Mouse (Mus musculus) ES-E14 (cell line): ENCODE measurements around the gene Fkbp6. TPM values are rescaled to one million over a fixed set of nuclear protein-coding genes. Genes with fewer than 3 reads are reported as not detected.

Experiments
- DNase-seq: peaks from one replicate; pipeline ENCODE4 v3.0.0-alpha.2; 2013; ENCODE audit warnings: low read depth, low spot score
- H3K27ac ChIP-seq: 2 replicates; pipeline ENCODE4 v1.5.1; 2012; ENCODE audit warnings: low read depth, mild to moderate bottlenecking, low read length, moderate library complexity, mixed read lengths; ENCODE audit not compliant: poor library complexity, insufficient read depth, severe bottlenecking
- H3K36me3 ChIP-seq: 2 replicates; pipeline ENCODE4 v1.6.1; 2012; ENCODE audit warnings: mild to moderate bottlenecking, low read length, moderate library complexity, mixed read lengths; ENCODE audit not compliant: control insufficient read depth, poor library complexity, insufficient read depth, severe bottlenecking
- H3K4me1 ChIP-seq, 2 experiments: fragments of 150-350 bp in 1 of 2; sonication (generic) in 1 of 2; 2 replicates each; pipeline ENCODE4 v1.6.1; 2012; ENCODE audit warnings: low read length in 2 of 2, mild to moderate bottlenecking in 1 of 2, mixed read lengths in 1 of 2; ENCODE audit not compliant: control insufficient read depth in 2 of 2, insufficient read depth in 2 of 2, poor library complexity in 1 of 2
- H3K4me3 ChIP-seq, 2 experiments: fragments of 150-350 bp in 1 of 2; sonication (generic) in 1 of 2; 2 replicates each; pipeline ENCODE4 v1.5.1; 2012; ENCODE audit warnings: low read length in 2 of 2, low read depth in 1 of 2, mild to moderate bottlenecking in 1 of 2, mixed read lengths in 1 of 2; ENCODE audit not compliant: insufficient read depth in 1 of 2, poor library complexity in 1 of 2, severe bottlenecking in 1 of 2
- H3K9ac ChIP-seq: 2 replicates; pipeline ENCODE4 v1.6.1; 2012; ENCODE audit warnings: low read depth, mild to moderate bottlenecking, low read length, mixed read lengths; ENCODE audit not compliant: poor library complexity, insufficient read depth, severe bottlenecking
- H3K9me3 ChIP-seq: fragments of 150-350 bp; sonication (generic); 2 replicates; pipeline ENCODE4 v1.6.1; 2012; ENCODE audit warnings: low read depth, mild to moderate bottlenecking, low read length; ENCODE audit not compliant: control insufficient read depth, insufficient read depth
- CHD2 ChIP-seq: IDR thresholded peaks from 2 replicates; pipeline ENCODE4 v1.6.1; 2014; ENCODE audit warnings: mild to moderate bottlenecking, low read depth, low read length, inconsistent platforms
- HCFC1 ChIP-seq: IDR thresholded peaks from 2 replicates; pipeline ENCODE4 v1.6.1; 2012; ENCODE audit warnings: low read length, inconsistent platforms, borderline replicate concordance; ENCODE audit not compliant: insufficient read depth
- MAFK ChIP-seq: IDR thresholded peaks from 2 replicates; pipeline ENCODE4 v1.6.1; 2014; ENCODE audit warnings: mild to moderate bottlenecking, low read depth, low read length, inconsistent platforms; ENCODE audit not compliant: insufficient read depth
- ZC3H11A ChIP-seq: IDR thresholded peaks from 2 replicates; pipeline ENCODE4 v1.6.1; 2012; ENCODE audit warnings: low read depth, mild to moderate bottlenecking, inconsistent platforms, low read length, borderline replicate concordance
- ZNF384 ChIP-seq: IDR thresholded peaks from 2 replicates; pipeline ENCODE4 v1.6.1; 2012; ENCODE audit warnings: low read depth, low read length, inconsistent platforms
- in situ Hi-C, 2 experiments: fragments of 600-800 bp; cut with MboI; formaldehyde crosslinking; loops; one replicate each; pipeline ENCODE4 v1.15.1; 2025; ENCODE audit warnings: low sequenced_read_pairs in 2 of 2, inconsistent platforms in 1 of 2; ENCODE audit not compliant: unreplicated experiment in 2 of 2
- total RNA-seq: library from RNA; depleted of rRNA; stranded (reverse); fragments of 300-350 nt; gene quantifications from 2 replicates; pipeline ENCODE4 v1.2.3, GENCODE M21; 2012

Gene Fkbp6
- total RNA-seq, 1 experiment = 20.1 TPM

DNA sequence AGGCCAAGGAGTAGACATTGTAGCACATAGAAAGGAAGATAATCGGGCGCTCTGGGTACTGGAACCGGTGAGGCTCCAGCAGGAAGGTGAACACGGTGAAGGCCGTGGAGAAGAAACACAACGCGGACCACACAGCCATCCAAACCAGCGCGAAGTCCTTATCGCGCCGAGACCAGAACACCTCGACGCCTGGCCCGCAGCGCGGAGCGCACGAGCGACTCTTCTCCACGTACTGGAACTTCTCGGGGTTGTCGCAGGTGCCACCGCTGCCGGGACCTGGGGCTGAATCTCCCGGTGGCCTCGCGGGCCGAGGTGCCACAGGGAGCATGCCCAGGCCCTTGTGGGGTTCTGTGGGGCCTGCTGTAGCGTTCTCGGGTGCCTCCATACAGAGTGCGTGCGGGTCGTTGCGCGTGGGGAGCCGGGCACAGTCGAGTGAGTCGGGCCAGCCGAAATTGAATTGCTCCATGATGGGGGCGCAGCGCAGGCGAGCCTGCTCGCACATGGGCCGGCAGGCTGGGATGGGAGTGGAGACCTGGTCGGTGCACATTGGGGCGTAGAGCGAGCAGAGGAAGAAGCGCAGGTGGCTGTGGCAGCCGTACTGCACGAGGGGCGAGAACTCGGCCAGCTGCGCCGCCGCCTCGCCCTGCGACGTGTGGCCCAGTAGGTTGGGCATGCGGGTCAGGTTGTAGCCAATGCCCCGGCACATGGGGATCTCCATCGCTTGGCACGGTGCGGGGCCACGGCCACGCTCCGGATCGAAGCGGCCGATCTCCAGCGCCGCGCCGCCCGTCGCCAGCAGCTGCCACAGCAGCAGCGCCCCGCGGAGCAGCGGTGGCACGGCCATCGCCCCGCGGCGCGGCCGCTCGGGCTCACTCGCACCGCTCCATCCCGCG lies 99.4 kb downstream of the Fkbp6 start:
- Histone ChIP-seq H3K4me1 (peaks cover 2 to 11% of the 10 kb centered on the region in 2 experiments; a peak in 2 of 4 replicates), H3K27ac (no peak overlapping the region), H3K9me3 (no peaks in the 10 kb centered on the region), H3K36me3 (peaks cover 13% of the 10 kb centered on the region), H3K9ac (peak overlapping the region; percentile 86), H3K4me3 (peak overlapping the region; percentile 79 to 83)
- DNase-seq = no peak
- in situ Hi-C loops = no loop called here
- TF ChIP-seq ZNF384 (no peak), MAFK (no peak), HCFC1 (peak; percentile 34; the same call in 1 of the 2 replicates), ZC3H11A (no peak)

GRCm38 (mm10) chr5:135248956-135249676 lies 100.7 kb downstream of the Fkbp6 start:
- H3K36me3 ChIP-seq = peaks cover 25% of the 10 kb centered on the region
- in situ Hi-C loops = no loop called here
- H3K4me1 ChIP-seq = peaks cover 2 to 11% of the 10 kb centered on the region in 2 experiments; a peak in 2 of 4 replicates
- no peak for TF ChIP-seq ZC3H11A
- TF ChIP-seq MAFK = no peak
- H3K9me3 ChIP-seq = no peaks in the 10 kb centered on the region
- DNase-seq = no peak
- no peak overlapping the region for H3K27ac ChIP-seq
- H3K4me3 ChIP-seq = no peak overlapping the region
- H3K9ac ChIP-seq = no peak overlapping the region

- Histone ChIP-seq H3K9ac (no peak overlapping the region), H3K36me3 (peaks cover 40% of the 10 kb centered on the region), H3K27ac (no peak overlapping the region), H3K4me3 (no peak overlapping the region), H3K4me1 (peaks cover 0 to 8% of the 10 kb centered on the region in 2 experiments; a peak in 2 of 4 replicates), H3K9me3 (no peaks in the 10 kb centered on the region)
- in situ Hi-C loops = no loop called here
- no peak for TF ChIP-seq ZC3H11A
- TF ChIP-seq HCFC1 = no peak
- no peak for TF ChIP-seq CHD2
- no peak for DNase-seq
Observed at GRCm38 (mm10) chr5:135247337-135247736, 102.5 kb downstream of the Fkbp6 start.

GRCm38 (mm10) chr5:135246531-135246930 lies 103.3 kb downstream of the Fkbp6 start:
- Histone ChIP-seq H3K4me1 (peaks cover 0 to 9% of the 10 kb centered on the region in 2 experiments; a peak in 2 of 4 replicates), H3K36me3 (peaks cover 48% of the 10 kb centered on the region), H3K9ac (no peak overlapping the region), H3K9me3 (no peaks in the 10 kb centered on the region), H3K27ac (no peak overlapping the region), H3K4me3 (no peak overlapping the region)
- TF ChIP-seq ZC3H11A = no peak
- no peak for TF ChIP-seq HCFC1
- no peak for TF ChIP-seq MAFK
- TF ChIP-seq ZNF384 = no peak
- TF ChIP-seq CHD2 = no peak
- in situ Hi-C loops = no loop called here
- no peak for DNase-seq
